Comparison of ENCODE assay signal across 8 mouse cellular contexts in the genomic region with DNA sequence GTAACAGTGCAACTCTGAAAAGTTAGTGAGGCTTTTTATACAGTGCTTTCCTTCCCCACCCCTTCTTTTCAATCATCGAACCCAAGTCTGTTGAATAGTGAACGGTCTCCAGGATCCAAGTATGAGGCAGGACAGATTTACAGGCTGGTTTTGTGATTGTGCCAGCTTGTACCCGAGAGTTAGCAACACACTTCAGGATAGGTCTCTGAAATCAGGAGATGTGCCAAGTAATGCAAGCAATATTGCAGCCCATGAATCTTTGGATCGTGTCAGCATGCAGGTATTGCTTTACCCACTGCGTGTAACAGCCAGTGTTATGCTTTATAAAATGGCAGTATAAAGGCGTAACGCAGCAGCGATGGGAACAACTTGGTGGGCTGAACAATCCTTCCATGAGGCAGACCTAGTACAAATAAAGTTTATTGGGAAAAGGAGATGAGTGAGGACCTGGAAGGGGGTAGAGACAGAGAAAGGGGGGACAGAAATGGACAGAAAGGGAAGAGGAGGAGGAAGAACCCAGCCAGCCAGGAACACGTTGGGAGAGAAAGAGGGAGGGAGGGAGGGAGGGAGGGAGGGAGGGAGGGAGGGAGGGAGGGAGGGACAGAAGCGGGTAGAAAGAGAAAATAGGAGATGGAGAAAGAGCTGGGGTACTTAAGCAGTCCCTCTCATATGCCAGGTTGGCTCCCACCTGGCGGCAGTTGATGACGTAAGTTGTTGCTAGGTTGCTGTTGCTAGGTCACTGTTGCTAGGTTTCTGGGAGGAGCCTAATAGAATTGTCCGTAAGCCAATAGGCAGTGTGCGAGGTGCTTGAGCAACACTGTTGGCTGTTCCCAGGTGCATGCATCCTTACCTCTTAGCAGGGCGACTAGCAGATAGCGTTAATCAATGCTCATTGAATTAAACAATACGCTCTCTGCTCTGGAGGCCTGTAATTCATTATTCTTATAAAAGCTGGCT. TPM values are rescaled to one million over a fixed set of nuclear protein-coding genes. Genes with fewer than 3 reads are reported as not detected.
DNase-seq lines count a peak whose midpoint lies in the region; ATAC-seq and TF ChIP-seq lines count a peak whose summit lies in the region.

No protein-coding gene starts in this region.

- no peaks in the 10 kb centered on the region for H3K27me3 ChIP-seq in liver, adult 2 months (ENCODE audit: control insufficient read depth, insufficient read depth, low read length)
- no peaks in the 10 kb centered on the region for H3K27me3 ChIP-seq in liver, embryonic 12.5 days (replicated peaks)
- H3K27me3 ChIP-seq in embryonic facial prominence, embryonic 15.5 days: no peaks in the 10 kb centered on the region
- no peaks in the 10 kb centered on the region for H3K27me3 ChIP-seq in lung, embryonic 14.5 days (ENCODE audit: insufficient read depth, low read length)

- H3K4me1 ChIP-seq in liver, adult 2 months (ENCODE audit: control insufficient read depth, insufficient read depth, low read length): no peaks in the 10 kb centered on the region
- H3K4me1 ChIP-seq in liver, embryonic 12.5 days: no peaks in the 10 kb centered on the region
- peaks cover 4% of the 10 kb centered on the region; the same call in 1 of the 2 replicates for H3K4me1 ChIP-seq in embryonic facial prominence, embryonic 15.5 days
- H3K4me1 ChIP-seq in lung, embryonic 14.5 days (ENCODE audit: insufficient read depth): no peaks in the 10 kb centered on the region

- DNase-seq in liver, adult 2 months (ENCODE audit: extremely low read depth, low read depth, low spot score): peak; percentile 53
- peak; percentile 13 to 18 for DNase-seq in kidney, postnatal 36 days
- DNase-seq in lung, embryonic 14.5 days: peak; percentile 76
- peak; percentile 83 for DNase-seq in right cerebral cortex, postnatal 25 days
- no peak for DNase-seq in heart, postnatal 25 days (ENCODE audit: low spot score)

- H3K79me2 ChIP-seq in liver, adult 2 months (ENCODE audit: control insufficient read depth, insufficient read depth, low read length): no peaks in the 10 kb centered on the region

- ATAC-seq in liver, embryonic 12.5 days: no peak
- ATAC-seq in embryonic facial prominence, embryonic 15.5 days (ENCODE audit: insufficient number of reproducible peaks, low FRiP score, low TSS enrichment, low read depth): peak; percentile 88
- peak; percentile 66 for ATAC-seq in lung, embryonic 14.5 days (ENCODE audit: insufficient read depth)
- ATAC-seq in activated CD4-positive, CD25-positive, alpha-beta regulatory T cell, adult 4 months: no peak

- no peaks in the 10 kb centered on the region for H3K36me3 ChIP-seq in liver, adult 2 months (ENCODE audit: control insufficient read depth, insufficient read depth, low read length)
- no peaks in the 10 kb centered on the region for H3K36me3 ChIP-seq in liver, embryonic 12.5 days
- H3K36me3 ChIP-seq in embryonic facial prominence, embryonic 15.5 days: no peaks in the 10 kb centered on the region
- no peaks in the 10 kb centered on the region for H3K36me3 ChIP-seq in lung, embryonic 14.5 days (ENCODE audit: insufficient read depth)

- H3K4me2 ChIP-seq in liver, embryonic 12.5 days: no peak overlapping the region
- no peak overlapping the region for H3K4me2 ChIP-seq in embryonic facial prominence, embryonic 15.5 days (replicated peaks)
- H3K4me2 ChIP-seq in lung, embryonic 14.5 days: no peak overlapping the region

- H3K9ac ChIP-seq in liver, adult 2 months (ENCODE audit: low read depth, low read length): no peak overlapping the region
- no peak overlapping the region for H3K9ac ChIP-seq in liver, embryonic 12.5 days
- no peak overlapping the region for H3K9ac ChIP-seq in embryonic facial prominence, embryonic 15.5 days
- no peak overlapping the region for H3K9ac ChIP-seq in lung, embryonic 14.5 days

- intact Hi-C loops in heart, postnatal 25 days (cut with DNase I): no loop called here

- TF ChIP-seq CTCF in liver, adult 2 months (IDR thresholded peaks at IDR 0.05; ENCODE audit: low read depth, low read length): no peak
- TF ChIP-seq CTCF in lung, embryonic 14.5 days (IDR thresholded peaks at IDR 0.05; ENCODE audit: low read depth): no peak

- WGBS in liver, adult 2 months: 54% methylated on average over 16 of the region's 17 CpGs
- 57% methylated on average over 16 of the region's 17 CpGs for WGBS in liver, embryonic 12.5 days (ENCODE audit: insufficient replicate concordance)
- WGBS in embryonic facial prominence, embryonic 15.5 days: 56% methylated on average over 16 of the region's 17 CpGs
- 52% methylated on average over 16 of the region's 17 CpGs for WGBS in lung, embryonic 14.5 days

- no peak overlapping the region for H3K27ac ChIP-seq in liver, adult 2 months (replicated peaks; ENCODE audit: insufficient read depth, low read depth, low read length)
- H3K27ac ChIP-seq in liver, embryonic 12.5 days: no peak overlapping the region
- H3K27ac ChIP-seq in embryonic facial prominence, embryonic 15.5 days (replicated peaks): no peak overlapping the region
- H3K27ac ChIP-seq in lung, embryonic 14.5 days (ENCODE audit: low read depth): no peak overlapping the region

- no peaks in the 10 kb centered on the region for H3K9me3 ChIP-seq in liver, embryonic 12.5 days (replicated peaks)
- no peaks in the 10 kb centered on the region for H3K9me3 ChIP-seq in embryonic facial prominence, embryonic 15.5 days (replicated peaks)
- H3K9me3 ChIP-seq in lung, embryonic 14.5 days (ENCODE audit: low read depth, low read length): no peaks in the 10 kb centered on the region

- no peak for TF ChIP-seq POLR2A in liver, adult 2 months (IDR thresholded peaks at IDR 0.05; ENCODE audit: extremely low read depth, insufficient read depth, low read length)

- no peak overlapping the region for H3K4me3 ChIP-seq in liver, adult 2 months (ENCODE audit: insufficient read depth, low read depth, low read length)
- no peak overlapping the region for H3K4me3 ChIP-seq in liver, embryonic 12.5 days
- H3K4me3 ChIP-seq in embryonic facial prominence, embryonic 15.5 days (replicated peaks): no peak overlapping the region
- no peak overlapping the region for H3K4me3 ChIP-seq in lung, embryonic 14.5 days (ENCODE audit: low read depth, low read length)

RNA-seq across cellular contexts. Expression of a gene that starts 22.1 kb away (rescaled TPM):
- total RNA-seq in liver, adult 2 months (2014; rRNA removed): not detected in 2 replicates
- not detected in 2 replicates for polyA plus RNA-seq in liver, adult 2 months (2012; rRNA removed)
- 0.07 TPM in 1 of 2 replicates, not detected in the other for polyA plus RNA-seq in liver, embryonic 12.5 days (2016; fragmentation: Nextera tagmentation; extraction: Ambion mirVana)
- polyA plus RNA-seq in embryonic facial prominence, embryonic 15.5 days (2015; fragmentation: Nextera tagmentation; extraction: Ambion mirVana): 0.23 and 0.39 TPM in 2 replicates
- polyA plus RNA-seq in lung, embryonic 14.5 days (2014; fragmentation: Nextera tagmentation; extraction: Ambion mirVana): 0.58 and 1.4 TPM in 2 replicates
- total RNA-seq in heart, postnatal 25 days (2021): not detected
- polyA plus RNA-seq in activated CD4-positive, CD25-positive, alpha-beta regulatory T cell, adult 4 months (2017; shearing (Covaris generic)): not detected

Comparison
In these comparisons a context has a peak if more than half of its experiments do, and no peak if none do; other contexts are left out.
1. ATAC-seq: peak in embryonic facial prominence, embryonic 15.5 days (single experiment) and lung, embryonic 14.5 days (single experiment); none in liver, embryonic 12.5 days (single experiment) and activated CD4-positive, CD25-positive, alpha-beta regulatory T cell, adult 4 months (single experiment).